Mouse (Mus musculus) limb, embryonic 14.5 days (tissue): ENCODE measurements around the gene Cct2. TPM values are rescaled to one million over a fixed set of nuclear protein-coding genes. Genes with fewer than 3 reads are reported as not detected.
A peak's percentile ranks its signal among the peaks of the same experiment; 100 is the strongest.

Experiments
- ATAC-seq: fragments of 200-750 bp; cut with Nextera tagmentation; 2 replicates; pipeline ENCODE4 v1.8.0; 2017; ENCODE audit warnings: low read depth, moderate number of reproducible peaks, moderate TSS enrichment; ENCODE audit not compliant: low FRiP score
- DNase-seq: peaks from one replicate; pipeline ENCODE4 v3.0.0-alpha.2; 2015; ENCODE audit warnings: low spot score
- H3K27ac ChIP-seq: fragments of 300-500 bp; sonication (generic); replicated peaks from 2 replicates; pipeline ENCODE4 v1.5.1; 2014; ENCODE audit warnings: low read depth, mild to moderate bottlenecking, low read length, moderate library complexity, mixed read lengths
- H3K27me3 ChIP-seq: fragments of 300-500 bp; sonication (generic); 2 replicates; pipeline ENCODE4 v1.6.1; 2014; ENCODE audit warnings: low read length, mixed read lengths; ENCODE audit not compliant: control insufficient read depth, insufficient read depth
- H3K36me3 ChIP-seq: fragments of 300-500 bp; sonication (generic); 2 replicates; pipeline ENCODE4 v1.6.1; 2014; ENCODE audit warnings: mild to moderate bottlenecking, low read length, moderate library complexity, mixed read lengths; ENCODE audit not compliant: control insufficient read depth, insufficient read depth
- H3K4me1 ChIP-seq: fragments of 300-500 bp; sonication (generic); 2 replicates; pipeline ENCODE4 v1.6.1; 2014; ENCODE audit warnings: antibody characterized with exemption, low read length, mixed read lengths; ENCODE audit not compliant: control insufficient read depth, insufficient read depth
- H3K4me2 ChIP-seq: fragments of 300-500 bp; sonication (generic); replicated peaks from 2 replicates; pipeline ENCODE4 v1.6.1; 2014; ENCODE audit warnings: low read depth, mild to moderate bottlenecking, low read length, moderate library complexity; ENCODE audit not compliant: severe bottlenecking
- H3K4me3 ChIP-seq: fragments of 300-500 bp; sonication (generic); replicated peaks from 2 replicates; pipeline ENCODE4 v1.5.1; 2014; ENCODE audit warnings: low read length
- H3K9ac ChIP-seq: fragments of 300-500 bp; sonication (generic); 2 replicates; pipeline ENCODE4 v1.6.1; 2014; ENCODE audit warnings: mild to moderate bottlenecking, low read depth, low read length, moderate library complexity; ENCODE audit not compliant: severe bottlenecking
- H3K9me3 ChIP-seq: fragments of 300-500 bp; sonication (generic); 2 replicates; pipeline ENCODE4 v1.6.1; 2016; ENCODE audit warnings: low read length; ENCODE audit not compliant: control insufficient read depth
- POLR2A ChIP-seq: fragments of 200-500 bp; IDR thresholded peaks from 2 replicates; pipeline ENCODE4 v1.8.0; 2012; ENCODE audit warnings: inconsistent platforms, mild to moderate bottlenecking, moderate library complexity, borderline replicate concordance; ENCODE audit not compliant: insufficient read depth, insufficient read length; ENCODE audit errors: extremely low read depth
- WGBS: fragments of 180-500 bp; shearing (Covaris S2); extraction: QIAGEN DNeasy Blood & Tissue Kit; methylation state at CpG from one replicate; pipeline ENCODE4 v1.1.7; 2014; 5-methylcytosine and 5-hydroxymethylcytosine counted together
- polyA plus RNA-seq, 2 experiments: library from polyadenylated mRNA; depleted of rRNA in 1 of 2; stranded (reverse) in 1 of 2; unstranded in 1 of 2; fragments of >200 nt; fragmentation: Nextera tagmentation in 1 of 2; extraction: Ambion mirVana in 1 of 2; gene quantifications; 2 replicates each; pipeline versions ENCODE4 v1.2.1 to v1.2.3; 2012 to 2014

Gene Cct2
- polyA plus RNA-seq, 2 experiments = 231 to 262 TPM

DNA sequence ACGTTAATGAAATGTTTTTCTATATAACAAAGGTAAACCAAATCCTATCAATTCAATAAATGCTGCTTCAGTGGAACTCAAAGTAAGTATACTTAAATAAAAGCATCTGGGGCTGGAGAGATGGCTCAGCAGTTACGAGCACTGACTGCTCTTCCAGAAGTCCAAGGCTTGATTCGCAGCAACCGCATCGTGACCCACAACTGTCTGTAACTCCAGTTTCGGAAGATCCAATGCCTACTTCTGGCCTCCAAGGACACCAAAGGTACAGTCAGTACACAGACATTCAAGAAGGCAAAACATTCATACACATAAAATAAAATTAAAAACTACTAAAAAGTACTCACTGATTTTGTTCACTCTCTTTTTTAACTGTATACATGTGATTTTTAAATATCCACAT is 32.5 kb upstream of the Cct2 start:
- no peaks in the 10 kb centered on the region for H3K27me3 ChIP-seq
- WGBS = 69% methylated on average over 6 of the region's 6 CpGs
- H3K4me2 ChIP-seq = no peak overlapping the region
- ATAC-seq (no peak), DNase-seq (no peak)
- H3K27ac ChIP-seq = no peak overlapping the region
- no peak overlapping the region for H3K4me3 ChIP-seq
- no peaks in the 10 kb centered on the region for H3K9me3 ChIP-seq
- H3K9ac ChIP-seq = no peak overlapping the region
- no peak for TF ChIP-seq POLR2A
- peaks cover 19% of the 10 kb centered on the region for H3K36me3 ChIP-seq
- H3K4me1 ChIP-seq = peaks cover 11% of the 10 kb centered on the region; the same call in 1 of the 2 replicates

DNA sequence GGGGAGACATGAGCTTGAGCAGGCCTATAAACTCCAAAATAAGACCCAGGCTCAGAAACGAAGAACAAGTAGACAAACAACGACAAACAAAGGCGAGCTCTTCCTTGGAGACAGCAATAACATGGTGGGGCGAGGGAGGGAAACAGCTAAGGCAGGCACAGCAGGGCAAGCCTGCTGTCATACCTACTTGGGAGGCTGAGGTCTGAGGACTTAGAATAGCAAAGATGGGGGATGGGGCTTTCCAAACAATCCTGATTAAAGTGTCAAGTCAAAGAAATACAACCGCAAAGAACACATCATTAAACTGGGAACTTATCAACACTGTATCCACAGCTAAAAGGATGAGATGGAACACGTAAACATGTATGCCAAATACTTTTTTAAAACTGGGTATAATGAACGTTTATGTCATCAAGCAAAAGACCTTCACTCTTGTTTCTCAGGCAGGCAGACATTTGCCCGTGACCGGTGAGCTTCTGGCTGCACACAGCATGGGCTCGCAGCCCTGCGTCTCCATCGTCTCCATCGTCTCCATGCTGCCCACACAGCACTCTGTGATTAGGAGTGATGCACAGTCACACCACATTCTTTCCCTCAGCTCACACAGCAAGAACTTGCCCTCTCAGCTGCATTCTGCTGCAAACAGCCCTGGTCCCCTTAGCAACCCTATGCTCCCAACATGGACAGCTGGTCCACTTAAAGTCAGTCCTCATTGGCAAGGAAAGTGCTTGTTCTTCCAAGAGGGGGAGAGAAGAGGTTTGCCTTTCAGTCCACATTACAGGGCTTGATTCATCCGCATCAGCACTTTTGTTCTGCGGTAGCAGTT is 31.1 kb upstream of the Cct2 start:
- WGBS = 64% methylated on average over 15 of the region's 15 CpGs
- TF ChIP-seq POLR2A = no peak
- H3K9me3 ChIP-seq = no peaks in the 10 kb centered on the region
- H3K4me1 ChIP-seq = peaks cover 11% of the 10 kb centered on the region
- H3K36me3 ChIP-seq = peaks cover 19% of the 10 kb centered on the region
- H3K27me3 ChIP-seq = no peaks in the 10 kb centered on the region
- H3K4me3 ChIP-seq = no peak overlapping the region
- ATAC-seq (peak; percentile 60; the same call in 1 of the 2 replicates), DNase-seq (peak; percentile 11)
- no peak overlapping the region for H3K27ac ChIP-seq
- no peak overlapping the region for H3K4me2 ChIP-seq
- H3K9ac ChIP-seq = no peak overlapping the region; the same call in 1 of the 2 replicates

DNA sequence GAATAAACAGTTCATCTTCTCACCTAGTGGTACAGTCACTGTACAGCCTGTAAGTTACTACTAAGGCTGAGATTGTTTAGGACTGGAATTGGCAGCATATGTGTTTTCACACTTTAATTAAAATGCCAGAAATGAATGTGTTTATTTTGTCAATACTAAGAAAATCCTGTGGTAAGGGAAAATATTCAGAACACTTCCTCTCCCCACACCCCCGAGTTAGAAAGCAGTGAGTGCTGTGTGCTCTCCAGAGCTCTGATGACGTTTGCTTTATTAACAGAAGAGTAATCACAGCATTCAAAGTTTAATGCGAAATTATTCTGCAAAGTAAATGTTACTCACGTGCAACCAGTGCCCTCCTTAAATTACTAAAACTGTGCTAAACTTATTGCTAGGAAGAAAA is 26.0 kb upstream of the Cct2 start:
- no peak for ATAC-seq
- Histone ChIP-seq H3K4me1 (peaks cover 3% of the 10 kb centered on the region), H3K36me3 (peaks cover 26% of the 10 kb centered on the region), H3K9me3 (no peaks in the 10 kb centered on the region), H3K9ac (no peak overlapping the region), H3K27ac (no peak overlapping the region), H3K4me3 (no peak overlapping the region), H3K4me2 (no peak overlapping the region), H3K27me3 (no peaks in the 10 kb centered on the region)
- 58% methylated on average over 4 of the region's 4 CpGs for WGBS
- TF ChIP-seq POLR2A = no peak
- DNase-seq = no peak

DNA sequence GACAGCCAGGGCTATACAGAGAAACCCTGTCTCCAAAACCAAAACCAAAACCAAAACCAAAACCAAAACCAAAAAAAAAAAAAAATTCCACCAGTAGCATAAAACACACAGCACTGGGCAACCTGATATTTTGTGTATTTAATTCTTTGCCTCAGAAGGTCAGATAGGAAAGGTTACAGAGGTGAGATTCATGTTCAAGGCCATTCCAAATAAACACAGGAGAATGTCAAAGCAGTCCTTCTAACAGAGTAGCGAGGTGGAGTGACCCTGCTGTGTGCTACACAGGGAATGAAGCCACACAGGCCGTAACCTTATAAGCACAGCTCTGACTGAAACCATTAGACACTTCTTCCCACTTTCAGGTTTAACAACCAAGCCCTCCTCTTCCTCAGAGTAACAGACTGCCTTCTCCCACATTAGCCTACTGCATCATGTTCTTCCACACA is 18.3 kb upstream of the Cct2 start:
- no peaks in the 10 kb centered on the region for H3K4me1 ChIP-seq
- H3K27ac ChIP-seq = no peak overlapping the region
- H3K4me2 ChIP-seq = no peak overlapping the region
- no peak for DNase-seq
- H3K27me3 ChIP-seq = no peaks in the 10 kb centered on the region
- peaks cover 60% of the 10 kb centered on the region for H3K36me3 ChIP-seq
- no peak overlapping the region for H3K4me3 ChIP-seq
- H3K9ac ChIP-seq = no peak overlapping the region
- H3K9me3 ChIP-seq = no peaks in the 10 kb centered on the region
- TF ChIP-seq POLR2A = no peak
- 78% methylated on average over 2 of the region's 2 CpGs for WGBS
- no peak for ATAC-seq

DNA sequence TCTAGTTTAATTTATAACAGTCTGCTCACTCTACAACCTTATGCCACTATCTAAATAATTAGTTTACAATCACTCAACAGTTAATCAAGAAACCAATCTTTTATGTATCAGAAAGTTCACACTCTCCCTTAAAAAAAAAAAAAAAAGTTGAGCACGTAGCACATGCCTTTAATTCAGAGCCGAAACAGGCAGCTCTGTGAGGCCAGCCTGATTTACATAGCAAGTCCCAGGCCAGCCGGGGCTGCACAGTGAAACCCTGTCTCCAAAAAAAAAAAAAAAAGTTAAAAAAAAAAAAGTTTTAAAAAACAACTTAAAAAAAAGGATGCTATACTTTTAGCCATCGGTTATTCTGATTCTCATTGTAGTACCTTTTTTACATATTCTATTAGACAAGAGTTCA is 17.7 kb upstream of the Cct2 start:
- H3K4me3 ChIP-seq = no peak overlapping the region
- no peak overlapping the region for H3K4me2 ChIP-seq
- no peak overlapping the region for H3K27ac ChIP-seq
- no peak overlapping the region for H3K9ac ChIP-seq
- no peaks in the 10 kb centered on the region for H3K4me1 ChIP-seq
- H3K36me3 ChIP-seq = peaks cover 63% of the 10 kb centered on the region
- ATAC-seq = no peak
- no peak for TF ChIP-seq POLR2A
- no peaks in the 10 kb centered on the region for H3K9me3 ChIP-seq
- no peaks in the 10 kb centered on the region for H3K27me3 ChIP-seq
- WGBS = 72% methylated on average over 4 of the region's 4 CpGs
- no peak for DNase-seq
